Mouse (Mus musculus) MEL (cell line): ENCODE measurements around the gene Med8. TPM values are rescaled to one million over a fixed set of nuclear protein-coding genes. Genes with fewer than 3 reads are reported as not detected.

Experiments used
- DNase-seq: peaks from one replicate; pipeline ENCODE4 v3.0.0; 2011; ENCODE audit warnings: low read depth, low spot score
- H3K27ac ChIP-seq: 2 replicates; pipeline ENCODE4 v1.5.1; 2012; ENCODE audit warnings: low read depth, mild to moderate bottlenecking, control low read depth, low read length, moderate library complexity; ENCODE audit not compliant: control insufficient read depth
- H3K27me3 ChIP-seq, 2 experiments: fragments of 150-350 bp in 1 of 2; sonication (generic) in 1 of 2; 2 replicates each; pipeline ENCODE4 v1.6.1; 2012; ENCODE audit warnings: low read length in 2 of 2, mild to moderate bottlenecking in 2 of 2, improper control_type of control experiment in 1 of 2, moderate library complexity in 1 of 2; ENCODE audit not compliant: insufficient read depth in 2 of 2, control insufficient read depth in 1 of 2
- H3K36me3 ChIP-seq, 2 experiments: 2 replicates each; pipeline ENCODE4 v1.6.1; 2012 to 2014; ENCODE audit warnings: low read length in 2 of 2, improper control_type of control experiment in 1 of 2, inconsistent platforms in 1 of 2, mild to moderate bottlenecking in 1 of 2; ENCODE audit not compliant: insufficient read depth in 2 of 2, control insufficient read depth in 1 of 2
- H3K4me1 ChIP-seq, 2 experiments: fragments of 150-350 bp in 1 of 2; sonication (generic) in 1 of 2; 2 replicates each; pipeline ENCODE4 v1.6.1; 2012; ENCODE audit warnings: low read length in 2 of 2, improper control_type of control experiment in 1 of 2, mild to moderate bottlenecking in 1 of 2; ENCODE audit not compliant: insufficient read depth in 2 of 2, control insufficient read depth in 1 of 2
- H3K4me3 ChIP-seq, 2 experiments: fragments of 150-350 bp in 1 of 2; sonication (generic) in 1 of 2; 2 replicates each; pipeline ENCODE4 v1.5.1; 2012; ENCODE audit warnings: low read depth in 2 of 2, low read length in 2 of 2, mild to moderate bottlenecking in 2 of 2, moderate library complexity in 2 of 2, control low read depth in 1 of 2, improper control_type of control experiment in 1 of 2; ENCODE audit not compliant: control insufficient read depth in 1 of 2, insufficient read depth in 1 of 2
- H3K79me2 ChIP-seq: 2 replicates; pipeline ENCODE4 v1.6.1; 2012; ENCODE audit warnings: mild to moderate bottlenecking, low read length, moderate library complexity; ENCODE audit not compliant: control insufficient read depth, poor library complexity, insufficient read depth
- H3K9ac ChIP-seq: 2 replicates; pipeline ENCODE4 v1.6.1; 2012; ENCODE audit warnings: low read depth, mild to moderate bottlenecking, control low read depth, low read length, moderate library complexity; ENCODE audit not compliant: control insufficient read depth, poor library complexity, severe bottlenecking
- H3K9me3 ChIP-seq: fragments of 150-350 bp; sonication (generic); replicated peaks from 2 replicates; pipeline ENCODE4 v1.6.1; 2012; ENCODE audit warnings: mild to moderate bottlenecking, low read length, improper control_type of control experiment, moderate library complexity; ENCODE audit not compliant: insufficient read depth
- CTCF ChIP-seq, 3 experiments: IDR thresholded peaks in 2 of 3; conservative IDR thresholded peaks in 1 of 3; 2 replicates each; pipeline ENCODE4 v1.5.1; 2011 to 2012; ENCODE audit warnings: low read length in 3 of 3, low read depth in 2 of 3, mild to moderate bottlenecking in 2 of 3, improper control_type of control experiment in 1 of 3, inconsistent platforms in 1 of 3, mixed read lengths in 1 of 3, moderate library complexity in 1 of 3; ENCODE audit not compliant: control insufficient read depth in 1 of 3, insufficient read depth in 1 of 3, poor library complexity in 1 of 3, severe bottlenecking in 1 of 3
- E2F4 ChIP-seq: IDR thresholded peaks from 2 replicates; pipeline ENCODE4 v1.6.1; 2011; ENCODE audit warnings: low read depth, low read length, improper control_type of control experiment, borderline replicate concordance
- EP300 ChIP-seq, 2 experiments: IDR thresholded peaks; 2 replicates each; pipeline ENCODE4 v1.6.1; 2011; ENCODE audit warnings: improper control_type of control experiment in 2 of 2, low read length in 2 of 2, low read depth in 1 of 2, mild to moderate bottlenecking in 1 of 2
- JUND ChIP-seq: IDR thresholded peaks from 2 replicates; pipeline ENCODE4 v1.6.1; 2011; ENCODE audit warnings: low read depth, mild to moderate bottlenecking, improper control_type of control experiment, low read length
- KAT2A ChIP-seq: conservative IDR thresholded peaks from 2 replicates; pipeline ENCODE4 v1.6.1; 2012; ENCODE audit warnings: low read depth, low read length, improper control_type of control experiment, inconsistent platforms
- MAX ChIP-seq: IDR thresholded peaks from 2 replicates; pipeline ENCODE4 v1.6.1; 2011; ENCODE audit warnings: low read length, improper control_type of control experiment
- MXI1 ChIP-seq: IDR thresholded peaks from 2 replicates; pipeline ENCODE4 v1.6.1; 2011; ENCODE audit warnings: mild to moderate bottlenecking, low read depth, low read length, improper control_type of control experiment
- NRF1 ChIP-seq: IDR thresholded peaks from 2 replicates; pipeline ENCODE4 v1.6.1; 2014; ENCODE audit warnings: low read depth, mild to moderate bottlenecking, inconsistent platforms, low read length, improper control_type of control experiment, moderate library complexity; ENCODE audit not compliant: poor library complexity, insufficient read depth, severe bottlenecking
- POLR2A ChIP-seq, 2 experiments: IDR thresholded peaks; 2 replicates each; pipeline ENCODE4 v1.6.1; 2011 to 2012; ENCODE audit warnings: low read length in 2 of 2, mild to moderate bottlenecking in 2 of 2, control low read depth in 1 of 2, improper control_type of control experiment in 1 of 2, low read depth in 1 of 2, moderate library complexity in 1 of 2; ENCODE audit not compliant: control insufficient read depth in 1 of 2, insufficient read depth in 1 of 2, poor library complexity in 1 of 2
- POLR2AphosphoS2 ChIP-seq: IDR thresholded peaks from 2 replicates; pipeline ENCODE4 v1.6.1; 2011; ENCODE audit warnings: low read length, improper control_type of control experiment
- POLR2AphosphoS5 ChIP-seq: IDR thresholded peaks from 2 replicates; pipeline ENCODE4 v1.6.1; 2012; ENCODE audit warnings: low read depth, borderline replicate concordance, mild to moderate bottlenecking, inconsistent platforms, low read length, moderate library complexity, mixed read lengths
- RAD21 ChIP-seq: IDR thresholded peaks from 2 replicates; pipeline ENCODE4 v1.6.1; 2011; ENCODE audit warnings: mild to moderate bottlenecking, low read depth, low read length, improper control_type of control experiment
- RCOR1 ChIP-seq: IDR thresholded peaks from 2 replicates; pipeline ENCODE4 v1.6.1; 2012; ENCODE audit warnings: low read depth, mild to moderate bottlenecking, inconsistent platforms, low read length, improper control_type of control experiment
- SIN3A ChIP-seq: IDR thresholded peaks from 2 replicates; pipeline ENCODE4 v1.6.1; 2012; ENCODE audit warnings: low read length, improper control_type of control experiment, inconsistent platforms
- TBP ChIP-seq: IDR thresholded peaks from 2 replicates; pipeline ENCODE4 v1.8.0; 2011; ENCODE audit warnings: low read depth, low read length, improper control_type of control experiment
- UBTF ChIP-seq: IDR thresholded peaks from 2 replicates; pipeline ENCODE4 v1.6.1; 2012; ENCODE audit warnings: low read depth, mild to moderate bottlenecking, inconsistent platforms, low read length, improper control_type of control experiment, moderate library complexity, borderline replicate concordance; ENCODE audit not compliant: insufficient read depth
- ZC3H11A ChIP-seq: IDR thresholded peaks from 2 replicates; pipeline ENCODE4 v1.6.1; 2012; ENCODE audit warnings: low read depth, mild to moderate bottlenecking, inconsistent platforms, low read length, improper control_type of control experiment
- ZKSCAN1 ChIP-seq: IDR thresholded peaks from 2 replicates; pipeline ENCODE4 v1.6.1; 2012; ENCODE audit warnings: low read depth, mild to moderate bottlenecking, inconsistent platforms, low read length, improper control_type of control experiment, moderate library complexity
- ZMIZ1 ChIP-seq: IDR thresholded peaks from 2 replicates; pipeline ENCODE4 v1.6.1; 2012; ENCODE audit warnings: low read depth, mild to moderate bottlenecking, inconsistent platforms, low read length, improper control_type of control experiment, moderate library complexity
- ZNF384 ChIP-seq: IDR thresholded peaks from 2 replicates; pipeline ENCODE4 v1.6.1; 2012; ENCODE audit warnings: low read depth, mild to moderate bottlenecking, inconsistent platforms, low read length, improper control_type of control experiment
- polyA plus RNA-seq, 2 experiments: library from polyadenylated mRNA; stranded (reverse) in 1 of 2; unstranded in 1 of 2; fragments of >175 nt in 1 of 2; fragments of >200 nt in 1 of 2; gene quantifications; 2 replicates each; pipeline versions ENCODE4 v1.2.1 to v1.2.4; 2012; ENCODE audit warnings: low replicate concordance in 2 of 2, low read depth in 1 of 2; ENCODE audit not compliant: insufficient read length in 2 of 2, insufficient read depth in 1 of 2, missing spikeins in 1 of 2
- total RNA-seq: library from RNA; depleted of rRNA; stranded (reverse); fragments of 300-350 nt; gene quantifications from 2 replicates; pipeline ENCODE4 v1.2.3, GENCODE M21; 2012

Med8 gene
- total and polyA plus RNA-seq, 3 experiments = 84.2 to 159 (median 134) TPM

- H3K9me3 ChIP-seq = no peaks in the 10 kb centered on the region
- no peaks in the 10 kb centered on the region for H3K4me1 ChIP-seq
- no peak for DNase-seq
- no peaks in the 10 kb centered on the region for H3K79me2 ChIP-seq
- no peak overlapping the region for H3K4me3 ChIP-seq
- H3K27me3 ChIP-seq = peaks cover 5 to 8% of the 10 kb centered on the region in 2 experiments
- no peaks in the 10 kb centered on the region for H3K36me3 ChIP-seq
- TF ChIP-seq UBTF = no peak
- no peak for TF ChIP-seq POLR2AphosphoS2
- TF ChIP-seq POLR2A (IDR thresholded peaks at IDR 0.05; ENCODE audit: control insufficient read depth in 1 of 2, insufficient read depth in 1 of 2, low read depth in 1 of 2, low read length in 2 of 2, poor library complexity in 1 of 2) = no peak
- no peak for TF ChIP-seq MXI1
- TF ChIP-seq ZMIZ1 = no peak
- TF ChIP-seq KAT2A = no peak
- no peak for TF ChIP-seq CTCF (IDR thresholded peaks at IDR 0.05 in 2 of 3, conservative IDR thresholded peaks at IDR 0.05 in 1 of 3; ENCODE audit: control insufficient read depth in 1 of 3, insufficient read depth in 1 of 3, low read depth in 2 of 3, low read length in 3 of 3, poor library complexity in 1 of 3, severe bottlenecking in 1 of 3)
- TF ChIP-seq MAX = no peak
- TF ChIP-seq RCOR1 = no peak
- TF ChIP-seq ZNF384 = no peak
- no peak for TF ChIP-seq NRF1
- no peak for TF ChIP-seq JUND
- TF ChIP-seq ZKSCAN1 = no peak
- TF ChIP-seq POLR2AphosphoS5 = no peak
- TF ChIP-seq RAD21 = no peak
- no peak for TF ChIP-seq ZC3H11A
- no peak for TF ChIP-seq TBP
- TF ChIP-seq SIN3A = no peak
- TF ChIP-seq EP300 (IDR thresholded peaks at IDR 0.05; ENCODE audit: low read depth in 1 of 2, low read length in 2 of 2) = no peak
- TF ChIP-seq, all 39 proteins: peak for 0
- Histone ChIP-seq H3K27ac (no peak overlapping the region), H3K9ac (no peak overlapping the region)
Observed at GRCm38 (mm10) chr4:118446415-118447153, 37.4 kb downstream of the Med8 start.

GRCm38 (mm10) chr4:118457345-118457975 is 48.3 kb downstream of the Med8 start, which contains the start of gene Mpl:
Gene Mpl (minus strand): TSS chr4:118457513.
- Histone ChIP-seq H3K9me3 (no peaks in the 10 kb centered on the region), H3K9ac (no peak within 1 kb of the TSS), H3K27ac (no peak within 1 kb of the TSS), H3K27me3 (peaks cover 2 to 8% of the 10 kb centered on the region in 2 experiments), H3K4me1 (no peaks in the 10 kb centered on the region), H3K36me3 (no peaks in the 10 kb centered on the region), H3K79me2 (no peaks in the 10 kb centered on the region), H3K4me3 (no peak within 1 kb of the TSS)
- TF ChIP-seq E2F4 (no peak), MXI1 (no peak)
- no peak for DNase-seq
